Comparison of ENCODE assay signal across 9 mouse cellular contexts in the genomic region with DNA sequence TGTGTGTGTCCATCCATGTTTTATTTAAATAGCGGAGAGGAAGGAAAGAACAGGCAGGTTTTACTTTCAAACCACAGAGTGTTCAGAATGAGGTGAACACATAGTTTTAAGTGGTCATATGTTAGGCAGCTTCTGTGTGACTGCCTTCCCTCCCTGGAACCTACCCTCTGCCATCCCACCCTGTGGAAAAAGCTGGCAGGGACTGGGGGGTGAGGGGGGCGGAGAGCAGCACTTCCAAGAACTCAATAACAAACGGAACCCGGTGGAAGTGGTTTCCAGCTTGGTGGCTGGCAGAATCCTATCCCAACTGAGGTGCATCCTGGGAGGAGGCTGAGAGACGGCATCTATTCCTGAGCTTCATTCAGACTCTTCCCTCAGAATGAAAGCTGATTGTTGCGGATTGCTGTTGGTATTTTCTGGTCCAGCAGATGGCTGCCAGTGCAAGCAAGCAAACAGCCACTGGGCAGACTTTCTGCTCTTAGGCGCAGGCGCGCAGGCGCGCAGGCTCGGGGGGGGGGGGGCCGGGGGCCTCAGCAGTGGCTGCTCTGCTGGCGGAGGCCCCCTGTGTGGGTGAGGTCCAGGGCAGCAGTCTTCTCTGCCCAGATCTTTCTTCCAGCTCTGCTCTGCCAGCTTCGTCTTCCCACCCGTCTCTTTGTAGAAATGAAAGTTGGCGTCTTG. TPM values are rescaled to one million over a fixed set of nuclear protein-coding genes. Genes with fewer than 3 reads are reported as not detected.
A peak's percentile ranks its signal among the peaks of the same experiment; 100 is the strongest.
DNase-seq lines count a peak whose midpoint lies in the region; ATAC-seq and TF ChIP-seq lines count a peak whose summit lies in the region.
"Had no signal": no experiment of that assay in that cellular context is flagged by ENCODE, and none has a peak within 500 bp of the region (broad histone marks: within the 10 kb centered on the region; RNA-seq: fewer than 3 reads in every experiment).

No protein-coding gene starts in this region.

- H3K36me3 ChIP-seq in heart, embryonic 11.5 days (ENCODE audit: control insufficient read depth, insufficient read depth, low read length): peaks cover 5% of the 10 kb centered on the region
- H3K36me3 ChIP-seq in kidney, embryonic 16.5 days (ENCODE audit: insufficient read depth, low read length): no peaks in the 10 kb centered on the region
- no peaks in the 10 kb centered on the region for H3K36me3 ChIP-seq in liver, adult 2 months (ENCODE audit: control insufficient read depth, insufficient read depth, low read length)
- H3K36me3 ChIP-seq in myocyte (ENCODE audit: control insufficient read depth, insufficient read depth): no peaks in the 10 kb centered on the region

- peak; percentile 96 for DNase-seq in heart, adult 11 months
- no peak for DNase-seq in heart, adult 9 months (ENCODE audit: low spot score in 2 of 2)
- DNase-seq in cerebellum, postnatal 36 days: peak; percentile 58 to 69
- DNase-seq in liver, adult 2 months (ENCODE audit: extremely low read depth, low read depth, low spot score): no peak
- DNase-seq in thymus, postnatal 14 days: peak; percentile 46

- H3K9me3 ChIP-seq in heart, embryonic 11.5 days (replicated peaks; ENCODE audit: control insufficient read depth, low read length): no peaks in the 10 kb centered on the region
- no peaks in the 10 kb centered on the region for H3K9me3 ChIP-seq in kidney, embryonic 16.5 days (ENCODE audit: low read length)

- no peaks in the 10 kb centered on the region for H3K27me3 ChIP-seq in heart, embryonic 11.5 days (ENCODE audit: control insufficient read depth, insufficient read depth, low read length)
- H3K27me3 ChIP-seq in kidney, embryonic 16.5 days (ENCODE audit: insufficient read depth, low read length): no peaks in the 10 kb centered on the region
- H3K27me3 ChIP-seq in liver, adult 2 months (ENCODE audit: control insufficient read depth, insufficient read depth, low read length): no peaks in the 10 kb centered on the region
- no peaks in the 10 kb centered on the region for H3K27me3 ChIP-seq in myocyte (ENCODE audit: control insufficient read depth, insufficient read depth, insufficient read length)

- 35% methylated on average over 17 of the region's 17 CpGs for WGBS in heart, embryonic 11.5 days (ENCODE audit: insufficient replicate concordance)
- 35% methylated on average over 17 of the region's 17 CpGs for WGBS in kidney, embryonic 16.5 days
- 34% methylated on average over 17 of the region's 17 CpGs for WGBS in liver, adult 2 months

- H3K4me3 ChIP-seq in heart, embryonic 11.5 days (ENCODE audit: low read depth, low read length): peak overlapping the region; percentile 23; the same call in 1 of the 2 replicates
- peak overlapping the region; percentile 30 for H3K4me3 ChIP-seq in kidney, embryonic 16.5 days (ENCODE audit: low read length)
- H3K4me3 ChIP-seq in liver, adult 2 months (ENCODE audit: insufficient read depth, low read depth, low read length): peak overlapping the region; percentile 73
- H3K4me3 ChIP-seq in myocyte: no peak overlapping the region

- peak overlapping the region; percentile 51 for H3K4me2 ChIP-seq in heart, embryonic 11.5 days
- peak overlapping the region; percentile 49 for H3K4me2 ChIP-seq in kidney, embryonic 16.5 days (replicated peaks; ENCODE audit: low read depth, low read length)
- H3K4me2 ChIP-seq in myocyte (ENCODE audit: low read depth): peak overlapping the region; percentile 5

- H3K9ac ChIP-seq in heart, embryonic 11.5 days (ENCODE audit: low read depth, low read length): no peak overlapping the region
- H3K9ac ChIP-seq in kidney, embryonic 16.5 days (replicated peaks; ENCODE audit: low read length): peak overlapping the region; percentile 60
- peak overlapping the region; percentile 68 for H3K9ac ChIP-seq in liver, adult 2 months (ENCODE audit: low read depth, low read length)

- peaks cover 34% of the 10 kb centered on the region for H3K4me1 ChIP-seq in heart, embryonic 11.5 days (ENCODE audit: control insufficient read depth, insufficient read depth, low read length)
- peaks cover 6% of the 10 kb centered on the region; the same call in 1 of the 2 replicates for H3K4me1 ChIP-seq in kidney, embryonic 16.5 days (ENCODE audit: insufficient read depth, low read length)
- H3K4me1 ChIP-seq in liver, adult 2 months (ENCODE audit: control insufficient read depth, insufficient read depth, low read length): peaks cover 1% of the 10 kb centered on the region; the same call in 1 of the 2 replicates

- H3ac ChIP-seq in myocyte (ENCODE audit: control insufficient read depth, insufficient read length): no peak overlapping the region

- TF ChIP-seq POLR2A in liver, adult 2 months (IDR thresholded peaks at IDR 0.05; ENCODE audit: extremely low read depth, insufficient read depth, low read length): no peak
- no peak for TF ChIP-seq POLR2A in myocyte (IDR thresholded peaks at IDR 0.05; ENCODE audit: insufficient read length, low read depth)

- H3K79me2 ChIP-seq in liver, adult 2 months (ENCODE audit: control insufficient read depth, insufficient read depth, low read length): no peaks in the 10 kb centered on the region
- H3K79me2 ChIP-seq in myocyte (ENCODE audit: control insufficient read depth, insufficient read depth): no peaks in the 10 kb centered on the region

- TF ChIP-seq CTCF in liver, adult 2 months (IDR thresholded peaks at IDR 0.05; ENCODE audit: low read depth, low read length): peak; percentile 44

- no peak for ATAC-seq in heart, embryonic 11.5 days (replicated peaks; ENCODE audit: insufficient number of reproducible peaks, low FRiP score, low TSS enrichment)
- ATAC-seq in kidney, embryonic 16.5 days (ENCODE audit: low FRiP score, low TSS enrichment): peak; percentile 84; the same call in 1 of the 2 replicates

- peak overlapping the region; percentile 50 for H3K27ac ChIP-seq in heart, embryonic 11.5 days (ENCODE audit: low read depth, low read length)
- H3K27ac ChIP-seq in kidney, embryonic 16.5 days (ENCODE audit: low read length): no peak overlapping the region
- no peak overlapping the region for H3K27ac ChIP-seq in liver, adult 2 months (replicated peaks; ENCODE audit: insufficient read depth, low read depth, low read length)

TF ChIP-seq in myocyte, 11 proteins besides CTCF, POLR2A, EP300 and RAD21:
- TF ChIP-seq TCF12 (IDR thresholded peaks at IDR 0.05; ENCODE audit: insufficient read depth, poor library complexity, severe bottlenecking): no peak
- TF ChIP-seq REST (IDR thresholded peaks at IDR 0.05; ENCODE audit: insufficient read depth, insufficient read length): no peak
- no peak for TF ChIP-seq E2F4 (IDR thresholded peaks at IDR 0.05; ENCODE audit: insufficient read depth)
- TF ChIP-seq USF1 (IDR thresholded peaks at IDR 0.05; ENCODE audit: low read depth): no peak
- TF ChIP-seq MYOD1 (IDR thresholded peaks at IDR 0.05; ENCODE audit: control insufficient read depth in 1 of 3, insufficient read length in 2 of 3, low read depth in 2 of 3): no peak
- no peak for TF ChIP-seq MYOG (IDR thresholded peaks at IDR 0.05; ENCODE audit: control insufficient read depth in 1 of 3, insufficient read depth in 1 of 3, insufficient read length in 2 of 3, low read depth in 2 of 3)
TF ChIP-seq in myocyte: peak in this region for 0.

RNA-seq across cellular contexts. Expression of a gene that starts 14.3 kb away (rescaled TPM):
- 292 and 312 TPM in 2 replicates for polyA plus RNA-seq in heart, embryonic 11.5 days (2014; fragmentation: Nextera tagmentation; extraction: Ambion mirVana)
- polyA plus RNA-seq in kidney, embryonic 16.5 days (2015; fragmentation: Nextera tagmentation; extraction: Ambion mirVana): 0.54 and 6.7 TPM in 2 replicates
- total RNA-seq in liver, adult 2 months (2014; rRNA removed): 0.18 TPM in 1 of 2 replicates, not detected in the other
- 0.18 and 0.73 TPM in 2 replicates for polyA plus RNA-seq in liver, adult 2 months (2012; rRNA removed)
- polyA plus RNA-seq in myocyte (2012; fragmentation: generic; extraction: Trizol): 10.5 TPM

RNA-seq across cellular contexts. Expression of a gene that starts 29.5 kb away (rescaled TPM):
- 2.4 and 3.4 TPM in 2 replicates for polyA plus RNA-seq in heart, embryonic 11.5 days (2014; fragmentation: Nextera tagmentation; extraction: Ambion mirVana)
- not detected in 2 replicates for polyA plus RNA-seq in kidney, embryonic 16.5 days (2015; fragmentation: Nextera tagmentation; extraction: Ambion mirVana)
- not detected in 2 replicates for total RNA-seq in liver, adult 2 months (2014; rRNA removed)
- polyA plus RNA-seq in liver, adult 2 months (2012; rRNA removed): not detected in 2 replicates
- 0.16 TPM for polyA plus RNA-seq in myocyte (2012; fragmentation: generic; extraction: Trizol)
- polyA plus RNA-seq: large intestine, adult 2 months had no signal

RNA-seq across cellular contexts. Expression of a gene that starts 29.5 kb away (rescaled TPM):
- polyA plus RNA-seq in heart, embryonic 11.5 days (2014; fragmentation: Nextera tagmentation; extraction: Ambion mirVana): 289 and 314 TPM in 2 replicates
- 147 and 149 TPM in 2 replicates for polyA plus RNA-seq in kidney, embryonic 16.5 days (2015; fragmentation: Nextera tagmentation; extraction: Ambion mirVana)
- 56.6 and 69.9 TPM in 2 replicates for total RNA-seq in liver, adult 2 months (2014; rRNA removed)
- 39.4 and 46.7 TPM in 2 replicates for polyA plus RNA-seq in liver, adult 2 months (2012; rRNA removed)
- polyA plus RNA-seq in myocyte (2012; fragmentation: generic; extraction: Trizol): 653 TPM

RNA-seq across cellular contexts. Expression of a gene that starts 34.4 kb away (rescaled TPM):
- polyA plus RNA-seq in heart, embryonic 11.5 days (2014; fragmentation: Nextera tagmentation; extraction: Ambion mirVana): 0.21 TPM in 1 of 2 replicates, not detected in the other
- polyA plus RNA-seq in kidney, embryonic 16.5 days (2015; fragmentation: Nextera tagmentation; extraction: Ambion mirVana): 0.08 and 0.26 TPM in 2 replicates
- not detected in 2 replicates for total RNA-seq in liver, adult 2 months (2014; rRNA removed)
- not detected in 2 replicates for polyA plus RNA-seq in liver, adult 2 months (2012; rRNA removed)
- 1.1 TPM for polyA plus RNA-seq in myocyte (2012; fragmentation: generic; extraction: Trizol)

RNA-seq across cellular contexts. Expression of a gene that starts 56.6 kb away (rescaled TPM):
- 0.25 and 0.43 TPM in 2 replicates for polyA plus RNA-seq in heart, embryonic 11.5 days (2014; fragmentation: Nextera tagmentation; extraction: Ambion mirVana)
- polyA plus RNA-seq in kidney, embryonic 16.5 days (2015; fragmentation: Nextera tagmentation; extraction: Ambion mirVana): 9.4 and 10.0 TPM in 2 replicates
- 70.6 and 82.1 TPM in 2 replicates for total RNA-seq in liver, adult 2 months (2014; rRNA removed)
- 46.9 and 55.2 TPM in 2 replicates for polyA plus RNA-seq in liver, adult 2 months (2012; rRNA removed)
- polyA plus RNA-seq in myocyte (2012; fragmentation: generic; extraction: Trizol): 13.9 TPM

Comparison
In these comparisons a context has a peak if more than half of its experiments do, and no peak if none do; other contexts are left out.
1. DNase-seq: peak in heart, adult 11 months (single experiment), cerebellum, postnatal 36 days (2 of 2) and thymus, postnatal 14 days (single experiment); none in heart, adult 9 months (0 of 2) and liver, adult 2 months (single experiment).
2. RNA of a gene that starts 14.3 kb away (polyA plus RNA-seq): 292 to 312 TPM in heart, embryonic 11.5 days; 10.5 TPM in myocyte (single experiment), 0.54 to 6.7 TPM in kidney, embryonic 16.5 days and 0.18 to 0.73 TPM in liver, adult 2 months; every median in the first group is over 10 times any median in the second.
3. Peak in every context shown above with its lines, with median percentiles within 50 percentile points of each other: H3K4me2 ChIP-seq.